Mouse (Mus musculus): Measurements from ENCODE around the gene Opn4.

Opn4 gene

DNA sequence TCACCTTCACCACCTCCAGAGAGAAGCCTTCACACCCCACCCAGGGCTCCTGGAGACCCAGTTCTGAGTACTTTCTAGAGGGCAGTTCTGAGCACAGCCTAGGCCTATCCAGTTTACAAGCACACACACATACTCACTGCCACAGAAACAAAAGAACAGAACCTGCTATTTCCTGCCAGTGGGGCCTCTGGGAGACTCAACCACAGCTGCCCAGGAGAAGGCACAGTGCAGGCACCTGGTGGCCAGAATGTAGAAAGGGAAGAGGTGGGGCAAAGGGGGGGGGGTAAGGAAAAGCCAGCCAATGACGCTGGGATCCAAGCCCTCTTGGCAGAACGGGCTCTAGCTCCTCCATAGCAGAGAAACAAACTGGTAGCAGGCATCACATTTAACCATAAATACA is 37.5 kb downstream of the Opn4 start:
- no peak for DNase-seq (ENCODE audit: low spot score in 2 of 2)

DNA sequence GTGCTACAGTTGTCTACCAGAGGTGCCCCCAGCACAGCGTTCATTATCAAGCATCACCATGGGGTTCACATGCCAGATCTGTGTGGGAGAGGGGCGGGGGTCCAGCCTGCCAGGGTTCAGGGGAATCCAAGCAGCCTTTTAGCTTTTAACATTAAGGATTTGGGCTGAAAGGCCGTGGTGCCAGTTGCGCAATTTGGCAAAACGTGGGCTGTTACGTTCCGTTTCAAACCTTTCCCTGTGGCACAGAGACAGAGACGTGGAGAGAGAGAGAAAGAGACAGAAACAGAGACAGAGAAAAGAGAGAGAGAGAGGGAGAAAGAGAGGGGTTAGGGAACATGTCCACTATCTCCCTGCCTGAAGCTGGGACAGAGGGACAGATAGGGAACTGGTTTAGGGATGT is 38.3 kb downstream of the Opn4 start:
- no peak for DNase-seq (ENCODE audit: low spot score in 2 of 2)

DNA sequence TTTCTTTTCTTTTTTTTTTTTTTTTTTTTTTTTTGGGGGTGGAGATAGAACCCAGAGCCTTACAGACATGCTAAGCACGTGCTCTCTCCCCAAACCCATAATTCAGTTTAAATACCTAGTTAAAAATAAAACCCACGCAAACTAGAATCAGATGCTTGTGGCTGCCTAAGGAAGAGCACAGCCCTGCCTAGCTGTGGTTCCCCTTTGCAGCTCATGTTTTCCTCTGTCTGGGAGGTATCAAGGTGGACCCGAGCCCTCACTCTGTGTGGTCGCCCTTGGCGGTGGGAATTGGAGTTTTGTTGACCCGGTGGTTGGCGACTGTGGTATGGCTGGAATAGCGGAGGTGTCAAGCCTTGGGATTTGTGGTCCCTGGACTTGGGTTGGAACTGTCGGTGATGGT is 41.0 kb downstream of the Opn4 start:
- DNase-seq (ENCODE audit: low spot score in 2 of 2) = no peak

DNA sequence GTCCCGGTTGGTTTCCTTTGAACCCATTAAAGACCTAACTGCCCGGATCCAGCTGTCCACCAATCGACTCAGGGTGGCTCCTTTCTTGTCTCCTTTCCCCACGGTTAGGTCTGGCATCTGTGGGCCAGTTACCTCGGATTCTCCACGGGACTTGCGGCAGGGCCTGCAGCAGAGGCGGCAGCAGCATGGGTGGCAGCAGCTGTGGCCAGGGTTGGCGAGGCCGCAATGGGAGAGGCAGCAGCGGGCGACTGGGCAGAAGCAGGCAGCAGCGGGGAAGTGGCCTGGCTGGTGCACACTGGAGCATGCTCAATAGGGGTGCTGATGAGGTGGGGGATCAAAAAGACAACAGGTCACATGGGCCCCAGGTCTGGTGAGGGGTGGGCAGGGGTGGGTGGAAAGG is 44.7 kb downstream of the Opn4 start:
- no peak for DNase-seq (ENCODE audit: low spot score in 2 of 2)

DNA sequence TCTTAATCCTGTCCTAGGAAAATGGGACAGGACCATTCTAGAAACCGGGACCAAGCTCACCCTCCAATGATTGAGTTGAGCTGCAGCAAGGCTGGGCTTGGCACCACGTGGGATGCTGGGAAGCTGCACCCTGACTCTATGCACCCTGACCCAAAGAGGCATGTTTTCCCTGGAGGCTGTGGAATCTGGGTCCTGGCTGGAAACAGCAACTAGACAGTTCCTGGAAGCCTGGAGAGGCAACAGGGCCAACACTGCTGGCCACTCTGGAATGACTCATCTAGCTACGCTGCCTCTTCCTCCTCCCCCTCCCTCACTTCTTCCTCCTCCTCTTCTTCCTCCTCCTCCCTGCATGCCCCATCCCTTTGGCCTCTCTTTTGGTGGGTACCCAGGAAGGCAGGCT is 45.9 kb downstream of the Opn4 start:
- no peak for DNase-seq (ENCODE audit: low spot score in 2 of 2)

DNA sequence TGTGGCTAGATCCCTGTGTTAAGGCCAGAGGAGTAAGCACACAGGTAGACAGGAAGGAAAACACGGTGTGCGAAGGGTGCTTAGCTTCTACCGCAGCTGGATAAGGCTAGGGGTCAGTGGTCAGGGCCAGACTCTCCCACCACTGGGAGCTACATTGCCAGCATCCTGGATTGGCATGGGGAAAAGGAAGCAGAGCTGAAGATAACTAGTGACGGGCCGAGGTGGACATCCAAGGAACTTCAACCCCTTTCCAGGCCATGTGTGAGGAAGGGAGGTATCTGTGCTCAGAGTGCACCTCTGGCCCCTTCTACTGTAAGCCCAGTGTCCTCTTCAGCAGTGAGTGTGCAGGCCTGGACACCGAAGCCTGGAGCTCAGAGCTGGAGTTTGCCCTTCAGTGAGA is 46.5 kb downstream of the Opn4 start:
- no peak for DNase-seq (ENCODE audit: low spot score in 2 of 2)

DNA sequence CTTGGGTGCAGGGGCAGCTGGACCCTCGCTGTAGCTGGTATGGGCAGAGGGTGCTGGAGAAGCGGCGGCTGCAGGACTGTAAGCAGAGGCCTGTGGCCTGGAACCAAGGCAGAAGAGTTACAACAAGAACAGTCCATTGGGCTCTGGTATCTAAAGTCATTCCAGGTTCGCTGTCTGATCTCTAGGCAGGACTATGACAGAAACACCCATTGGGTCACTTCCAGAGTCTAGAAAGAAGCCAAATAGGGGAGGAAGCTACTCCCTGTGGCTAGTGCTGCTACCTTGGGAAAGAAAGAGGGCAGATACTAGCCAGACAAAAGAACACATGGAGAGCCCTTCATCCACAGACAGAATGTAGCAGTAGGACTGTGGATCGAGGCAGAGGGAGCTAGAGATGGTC is 47.7 kb downstream of the Opn4 start:
- no peak for DNase-seq (ENCODE audit: low spot score in 2 of 2)

DNA sequence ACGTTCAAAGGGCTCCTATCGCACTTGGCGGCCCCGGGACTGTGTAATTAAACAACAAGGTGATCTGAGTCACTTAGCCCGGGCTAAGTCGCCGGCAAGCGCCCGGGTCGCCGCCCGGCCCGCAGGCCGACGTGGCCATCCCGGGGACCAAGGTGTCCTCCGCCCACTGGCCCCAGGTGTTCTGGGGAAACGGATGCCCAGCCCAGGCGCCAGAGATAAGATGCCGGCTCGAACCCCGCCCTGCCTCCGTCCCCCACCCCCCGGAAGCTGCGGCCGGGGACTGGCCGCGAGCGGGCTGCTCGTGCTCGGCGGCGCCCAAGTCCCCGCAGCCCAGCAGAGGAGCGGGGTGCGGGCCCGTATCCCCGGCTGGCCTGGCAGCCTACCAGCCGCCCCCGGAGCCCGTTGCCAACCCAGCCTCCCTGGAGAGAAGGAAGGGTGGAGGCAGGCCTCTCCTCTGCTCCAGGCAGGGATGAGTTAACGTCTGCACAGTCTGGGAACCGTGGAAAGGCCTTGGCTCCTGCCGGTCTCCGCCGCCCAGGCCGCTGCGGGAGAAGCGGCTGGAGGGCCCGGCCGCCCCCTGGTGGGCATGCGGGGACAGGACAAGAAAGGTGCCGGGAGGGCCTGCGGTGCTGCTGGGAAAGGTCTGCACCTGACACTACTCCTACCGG is 50.8 kb downstream of the Opn4 start:
- DNase-seq (ENCODE audit: low spot score in 2 of 2) = peak; percentile 71 to 84

DNA sequence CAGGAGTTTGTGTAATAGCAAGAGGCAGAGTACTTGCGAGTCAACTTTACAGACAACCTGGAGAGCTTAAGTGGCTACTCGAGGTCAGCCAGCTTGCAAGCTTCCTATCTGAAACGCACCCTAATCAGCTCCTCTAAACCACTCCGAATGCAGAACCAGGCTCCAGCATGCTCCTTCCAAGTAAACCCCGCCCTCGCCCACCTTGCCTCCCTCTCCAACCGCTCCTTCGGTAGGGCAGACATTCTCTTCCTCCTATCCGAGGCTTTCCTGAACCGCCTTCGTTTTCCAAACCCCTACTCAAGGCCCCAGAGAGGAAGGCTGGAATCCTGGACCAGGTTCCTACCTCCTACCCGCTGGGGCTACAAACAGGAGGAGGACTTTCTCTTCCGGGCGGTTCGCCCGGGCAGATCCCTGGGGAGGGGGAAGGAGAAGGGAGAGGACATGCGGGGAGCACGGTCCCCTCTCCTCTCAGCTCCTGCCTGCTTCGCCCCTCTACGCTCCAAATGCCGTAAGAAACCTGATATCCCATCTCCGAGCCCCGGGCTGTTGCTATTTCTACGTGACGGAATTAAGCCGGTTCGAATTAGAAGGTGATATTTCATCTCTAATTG is 51.4 kb downstream of the Opn4 start:
- DNase-seq (ENCODE audit: low spot score in 2 of 2) = peak in 1 of 2 experiments; percentile 42

DNA sequence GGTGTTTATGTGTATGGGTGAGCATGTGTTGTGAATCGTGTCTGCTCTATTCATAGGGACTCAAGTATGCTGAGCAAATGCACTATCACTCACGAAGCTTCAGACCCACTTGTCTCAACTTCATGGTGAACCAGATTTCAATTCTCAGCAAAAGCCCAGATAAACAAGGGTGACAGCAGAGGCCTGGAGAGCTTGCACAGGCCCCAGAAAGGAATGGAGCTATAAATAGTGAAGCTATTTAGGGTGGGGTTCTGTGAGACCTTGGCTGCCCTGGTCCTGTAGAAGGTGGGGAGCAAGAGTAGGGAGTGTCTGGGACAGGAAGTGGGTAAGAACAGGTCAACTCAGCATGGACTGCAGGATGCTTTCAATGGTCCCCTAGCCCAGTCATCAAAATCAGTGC is 55.4 kb downstream of the Opn4 start:
- no peak for DNase-seq (ENCODE audit: low spot score in 2 of 2)

DNA sequence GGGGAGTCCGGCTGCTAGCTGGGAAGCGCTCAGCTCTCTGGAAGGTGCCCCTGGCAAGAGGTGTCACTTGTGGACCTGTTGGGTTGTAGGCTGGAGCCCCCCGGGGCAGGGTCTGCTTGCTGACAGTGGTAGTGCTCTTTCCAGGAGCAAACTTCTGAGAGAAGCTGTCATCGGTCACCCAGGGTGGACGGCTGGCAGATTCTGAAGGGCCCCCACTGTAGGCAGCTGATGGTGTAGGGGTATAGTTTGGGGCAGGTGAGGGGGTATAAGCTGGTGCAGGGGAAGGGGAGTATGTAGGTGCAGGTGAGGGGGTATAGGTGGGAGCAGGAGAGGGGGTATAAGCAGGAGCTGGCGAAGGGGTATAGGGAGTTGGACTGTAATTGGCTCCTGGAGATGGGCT is 55.9 kb downstream of the Opn4 start:
- DNase-seq (ENCODE audit: low spot score in 2 of 2) = no peak

DNA sequence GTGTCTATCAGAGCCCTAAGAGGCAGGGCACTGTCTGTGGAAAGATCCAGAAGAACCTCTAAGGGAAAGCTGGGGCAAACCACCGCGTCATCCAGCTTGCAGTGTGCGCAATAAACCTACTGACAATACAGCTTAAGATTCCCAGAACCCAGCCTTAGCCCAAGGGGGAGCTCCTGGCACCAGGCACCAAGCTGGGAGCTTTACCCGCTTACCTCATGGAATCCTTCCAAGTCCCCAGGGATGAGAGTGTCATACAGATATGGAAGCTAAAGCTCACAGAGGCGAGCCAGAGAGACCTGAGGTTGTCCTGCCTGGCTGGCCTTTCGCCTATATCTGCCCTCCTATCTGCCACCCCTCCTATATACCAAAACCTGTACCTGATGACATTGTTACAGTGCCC is 56.3 kb downstream of the Opn4 start:
- no peak for DNase-seq (ENCODE audit: low spot score in 2 of 2)

DNA sequence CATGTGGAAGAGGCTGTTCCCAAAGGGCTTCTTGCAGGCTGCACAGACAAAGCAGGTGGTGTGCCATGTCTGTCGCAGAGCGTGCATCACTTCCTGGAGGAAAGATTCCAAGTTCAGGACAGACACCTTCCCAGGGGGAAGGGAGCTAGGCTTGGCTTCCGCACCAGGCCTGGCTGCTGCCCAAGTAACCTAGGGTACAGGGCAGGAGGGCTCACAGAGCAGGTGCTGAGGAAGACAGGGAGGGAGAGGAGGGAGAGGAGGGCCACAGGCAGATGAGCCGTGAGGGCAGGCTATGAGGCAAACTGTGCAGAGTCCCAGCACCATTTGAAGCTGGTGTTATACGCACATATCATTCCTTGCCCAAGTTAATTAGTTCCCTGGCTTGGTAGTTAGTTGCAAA is 58.0 kb downstream of the Opn4 start:
- no peak for DNase-seq (ENCODE audit: low spot score in 2 of 2)

DNA sequence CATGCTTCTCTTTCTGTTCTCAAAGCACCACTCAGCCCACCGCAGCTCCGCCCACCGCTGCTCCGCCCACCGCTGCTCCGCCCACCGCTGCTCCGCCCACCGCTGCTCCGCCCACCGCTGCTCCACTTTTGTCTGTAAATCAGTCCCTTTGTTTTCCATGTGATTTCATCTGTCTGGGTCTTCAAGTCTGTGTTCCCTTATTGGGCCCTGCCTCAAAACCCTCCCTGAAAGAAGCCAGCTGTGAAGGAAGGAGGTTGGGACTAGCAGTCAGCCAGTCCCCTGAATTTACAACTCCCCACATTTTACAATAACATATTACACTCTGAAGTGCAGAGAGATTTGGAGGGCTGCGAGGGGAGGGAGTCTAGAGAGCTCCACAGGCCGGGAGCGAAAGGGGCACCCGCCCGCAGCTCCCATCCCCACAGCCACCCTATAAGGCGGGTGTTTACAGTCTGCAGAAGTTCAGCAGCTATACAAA is 59.2 kb downstream of the Opn4 start:
- DNase-seq (ENCODE audit: low spot score in 2 of 2) = peak in 1 of 2 experiments; percentile 27

All from cerebellum, postnatal 4 days (tissue).